Mouse (Mus musculus) cerebellum, postnatal 14 days (tissue): Measurements from ENCODE around the gene Scaper.
A peak's percentile ranks its signal among the peaks of the same experiment; 100 is the strongest.

Source experiments
- DNase-seq, 2 experiments: peaks; one replicate each; pipeline ENCODE4 v3.0.0; 2021; ENCODE audit warnings: mixed read lengths in 2 of 2

Gene Scaper

DNA sequence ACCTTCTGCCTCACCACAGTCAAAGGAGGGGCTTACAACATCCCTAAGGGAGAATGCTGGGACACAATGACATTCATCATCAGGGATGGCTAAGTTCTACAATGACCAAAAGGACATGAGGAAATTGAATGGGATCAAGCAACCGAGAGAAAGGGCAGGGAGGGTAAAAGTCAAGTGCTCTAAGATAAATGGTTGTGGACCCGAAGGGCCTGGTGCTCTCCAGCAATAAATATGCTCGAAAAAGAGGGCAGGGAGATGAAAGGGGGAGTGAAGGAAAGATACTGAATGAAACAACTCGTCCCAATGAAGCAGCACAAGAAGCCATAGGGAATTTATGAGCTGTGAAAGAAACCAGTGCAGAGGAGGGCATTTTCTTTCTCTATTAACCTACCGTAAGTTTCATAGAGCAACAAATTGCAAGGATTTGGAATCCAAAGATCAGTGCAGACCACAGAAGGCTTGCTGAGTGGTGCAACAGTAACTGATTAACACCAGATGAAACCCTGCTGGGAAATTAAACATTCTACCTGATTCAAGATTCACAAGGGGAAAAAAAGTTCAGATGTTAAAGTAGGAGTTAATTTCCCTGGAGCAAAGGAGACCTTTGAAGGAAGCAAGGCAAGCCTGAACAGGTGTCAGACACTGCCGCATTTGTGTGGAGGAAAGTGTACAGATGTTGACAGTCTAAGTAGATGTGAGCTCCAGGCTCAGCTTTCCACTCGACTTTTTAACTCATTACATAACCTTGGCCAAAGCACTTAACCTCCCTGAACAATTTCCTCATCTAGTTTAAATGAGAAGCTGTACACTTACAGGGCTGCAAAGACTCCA lies 329.0 kb downstream of the Scaper start:
- DNase-seq: no peak

DNA sequence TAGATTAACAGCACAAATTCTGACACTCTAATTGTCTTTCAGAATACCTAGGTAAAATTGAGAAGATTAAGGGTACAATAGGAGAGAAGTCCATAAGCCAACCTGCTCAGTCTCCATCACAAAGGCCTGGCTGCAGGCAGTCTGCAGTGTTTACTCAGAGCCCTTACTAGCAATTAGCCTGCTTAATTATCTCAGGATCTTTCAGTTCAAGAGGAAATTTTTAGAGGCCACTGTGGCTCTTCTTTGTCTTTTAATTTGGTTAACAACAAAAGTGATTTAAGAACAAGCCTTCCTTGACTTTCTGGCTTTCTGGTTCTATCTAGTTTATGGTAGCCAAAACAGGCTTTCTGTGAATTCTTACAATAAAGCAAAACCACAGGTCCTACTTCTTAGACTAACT lies 339.3 kb downstream of the Scaper start:
- no peak for DNase-seq

DNA sequence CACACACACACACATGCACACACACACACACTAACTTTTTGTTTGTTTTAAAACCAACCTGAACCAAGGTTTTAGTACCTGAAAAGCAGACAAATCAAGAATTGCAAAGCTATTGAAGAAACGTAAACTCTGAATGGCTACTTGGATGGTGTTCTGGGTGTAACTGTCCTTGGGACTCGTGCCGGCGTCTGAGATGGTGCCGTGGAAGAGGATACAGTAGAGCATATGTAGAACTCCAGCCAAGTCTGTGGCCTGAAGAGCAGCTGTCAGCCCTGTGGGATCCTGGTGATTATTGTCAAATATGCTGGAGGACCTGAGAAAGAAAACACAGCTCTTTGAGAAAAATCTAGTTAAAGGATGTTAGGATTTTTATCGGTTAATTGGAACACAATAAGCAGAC lies 351.8 kb downstream of the Scaper start:
- DNase-seq: peak; percentile 28 to 40

DNA sequence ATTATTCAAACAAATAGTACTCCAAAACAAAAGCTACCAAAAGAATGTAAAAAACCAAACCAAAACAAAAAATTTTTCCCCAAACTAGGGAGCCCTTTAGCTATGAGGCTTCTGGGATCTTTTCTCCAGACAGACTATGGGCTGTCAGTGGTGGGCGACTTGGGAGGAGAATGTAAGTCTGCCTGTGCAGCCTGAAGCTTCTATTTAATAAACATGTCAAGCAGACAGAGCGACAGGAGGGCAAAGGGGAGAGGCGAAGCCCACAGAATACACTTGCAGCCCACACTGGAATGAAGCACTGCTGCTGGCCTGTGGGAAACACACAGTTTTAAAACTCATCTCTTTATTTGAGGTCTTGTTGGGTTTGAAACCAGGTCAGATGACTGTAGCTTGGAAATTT lies 356.5 kb downstream of the Scaper start:
- DNase-seq: no peak

DNA sequence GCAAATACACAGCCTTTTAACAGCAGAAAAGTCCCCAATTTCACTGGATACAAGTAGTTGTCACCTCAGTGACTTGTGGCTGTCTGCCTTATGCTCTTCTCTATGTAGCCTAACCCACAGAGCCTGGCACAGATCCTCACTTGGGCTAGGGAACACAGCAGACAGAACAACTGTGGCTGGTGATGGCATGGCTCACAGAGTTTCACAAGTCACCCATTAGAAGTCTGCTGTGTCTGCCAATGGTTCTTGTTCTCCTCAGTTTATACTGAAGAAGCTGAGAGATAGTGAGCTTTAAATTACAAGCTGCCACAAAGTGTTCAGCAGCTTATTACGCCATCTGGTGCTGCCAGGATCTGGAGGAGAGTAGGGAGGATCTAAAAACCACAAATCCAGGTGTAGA lies 361.3 kb downstream of the Scaper start:
- DNase-seq: no peak

DNA sequence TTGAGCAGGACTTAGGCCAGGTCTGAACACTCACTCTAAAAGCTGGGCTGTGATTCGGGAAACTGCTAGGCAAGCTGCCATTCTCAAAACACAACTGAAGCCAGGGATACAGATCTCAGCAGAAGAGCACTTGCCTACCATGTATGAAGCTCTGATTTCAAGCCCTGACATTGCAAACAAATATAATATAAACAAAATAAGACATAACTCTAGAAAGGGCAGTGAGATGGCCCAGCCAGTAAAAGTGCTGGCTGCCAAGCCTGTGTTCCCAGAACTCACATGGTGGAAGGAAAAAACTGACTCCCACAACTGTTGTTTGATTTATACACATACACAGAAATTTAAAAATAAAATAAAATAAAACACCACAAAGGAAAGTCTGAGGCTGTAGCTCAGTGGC lies 366.8 kb downstream of the Scaper start:
- no peak for DNase-seq

DNA sequence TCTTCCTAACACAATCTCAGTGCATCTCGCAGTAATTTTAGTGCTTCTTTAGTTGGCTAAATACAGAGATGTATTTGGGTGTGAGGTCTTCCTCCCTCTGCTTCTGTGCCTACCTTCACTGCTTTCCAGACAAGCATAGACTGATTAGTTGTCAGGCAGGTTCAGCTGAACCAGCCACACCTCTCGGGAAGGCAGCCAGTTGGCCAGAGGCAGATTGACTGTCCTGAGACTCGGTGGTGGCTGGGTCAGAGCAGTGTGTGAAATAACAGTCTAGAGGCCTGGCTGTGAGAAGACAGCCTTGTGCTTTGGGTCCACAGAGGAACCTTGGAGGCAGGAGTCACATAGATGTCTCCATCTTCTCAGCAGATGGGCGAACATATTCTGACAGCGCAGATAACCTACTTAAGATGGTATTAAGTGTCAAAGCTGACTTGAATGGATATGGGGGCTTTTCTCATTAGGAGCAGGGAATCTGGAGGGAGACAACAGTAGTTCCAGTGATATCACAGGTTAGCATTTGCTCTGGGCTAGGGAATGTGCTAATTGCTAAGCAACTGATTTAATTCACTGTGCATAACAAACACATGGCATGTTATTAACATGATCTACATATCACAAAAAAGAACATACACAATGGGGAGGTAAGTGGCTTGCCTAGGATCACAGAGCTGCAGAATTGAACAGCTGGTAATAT lies 369.3 kb downstream of the Scaper start:
- peak; percentile 49 to 56 for DNase-seq

DNA sequence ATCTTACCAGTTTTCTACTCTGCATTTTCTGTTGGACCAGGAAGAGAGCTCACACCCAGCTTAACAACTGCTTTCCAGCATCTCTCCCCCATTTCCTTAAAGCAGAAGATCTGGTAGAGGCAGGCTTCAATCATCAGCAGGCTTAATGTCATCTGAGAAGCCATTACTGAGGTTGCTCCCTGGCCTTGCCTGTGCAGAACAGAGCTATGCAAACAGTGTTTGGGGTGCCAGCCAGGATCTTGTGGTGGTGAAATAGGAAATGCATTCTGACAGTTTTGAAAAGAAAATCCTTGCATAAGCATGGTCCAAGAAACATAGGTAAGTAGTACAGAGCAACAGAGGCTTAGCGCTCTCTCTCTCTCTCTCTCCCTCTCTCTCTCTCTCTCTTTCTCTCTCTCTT lies 377.0 kb downstream of the Scaper start:
- no peak for DNase-seq

DNA sequence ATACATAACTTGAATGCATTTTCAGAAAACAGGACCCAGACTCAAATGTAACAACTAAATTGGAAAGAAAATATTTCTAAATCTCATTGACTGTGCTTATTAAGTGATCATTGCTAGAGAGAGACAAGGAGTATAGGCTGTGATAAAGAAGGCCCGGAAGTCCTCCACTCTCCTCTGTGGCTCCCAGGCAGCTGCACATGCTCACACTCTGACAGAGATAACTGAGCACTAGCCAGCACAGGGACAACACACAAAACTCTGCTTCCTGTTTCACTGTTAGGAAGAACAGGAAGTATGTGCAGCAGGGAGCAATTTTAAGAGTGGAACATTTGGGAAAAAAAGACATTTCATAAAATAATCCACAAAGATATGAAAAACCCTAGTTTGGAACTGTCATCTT lies 382.9 kb downstream of the Scaper start:
- DNase-seq: no peak

DNA sequence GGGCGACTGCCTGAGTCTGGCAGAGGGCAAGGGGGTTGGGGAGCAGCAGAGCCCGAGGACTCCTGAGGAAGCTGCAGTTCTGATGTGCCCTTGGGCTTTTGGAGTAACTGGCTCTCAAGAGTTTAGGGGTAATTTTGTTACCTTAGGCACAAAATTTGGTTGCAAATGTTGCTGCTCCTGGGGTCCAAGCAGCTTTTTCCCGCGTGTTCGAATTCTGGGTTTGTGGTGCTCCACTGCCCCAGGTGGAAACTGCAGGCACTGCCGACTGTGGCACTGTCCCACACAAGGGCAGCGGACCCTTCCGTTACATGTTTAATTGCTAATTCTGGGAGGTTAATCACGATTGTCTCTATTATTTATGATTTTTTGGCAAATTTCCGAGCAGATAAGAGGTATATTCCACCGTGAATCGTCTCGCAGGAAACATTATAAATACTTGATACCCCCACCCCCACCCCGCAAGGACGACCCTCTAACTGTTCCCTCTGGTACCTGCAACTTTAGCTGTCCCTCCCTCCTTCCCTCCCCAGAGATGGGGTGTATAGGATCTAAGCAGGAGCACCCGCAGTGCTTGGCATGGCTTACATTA lies 388.5 kb downstream of the Scaper start:
- peak in 1 of 2 experiments; percentile 12 for DNase-seq

DNA sequence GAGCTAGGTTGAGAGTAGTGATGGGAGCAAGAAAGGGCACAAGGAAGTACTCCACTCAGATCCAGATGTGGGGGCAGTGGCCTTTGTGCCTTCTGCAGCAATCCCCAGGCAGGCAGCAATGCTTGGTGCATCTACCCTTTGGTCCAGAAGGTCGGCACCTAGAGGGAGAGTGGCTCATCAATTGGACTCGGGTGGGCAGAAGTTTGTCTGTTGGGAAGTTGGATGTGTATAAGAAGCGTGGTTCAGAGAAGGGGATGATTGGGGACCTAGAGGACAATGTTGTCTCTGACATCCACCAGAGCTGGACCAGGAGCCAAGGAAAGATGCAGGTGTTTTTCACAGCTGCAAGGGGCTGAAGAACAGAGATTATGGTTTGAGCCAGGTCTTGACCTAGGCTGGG lies 389.0 kb downstream of the Scaper start:
- no peak for DNase-seq

DNA sequence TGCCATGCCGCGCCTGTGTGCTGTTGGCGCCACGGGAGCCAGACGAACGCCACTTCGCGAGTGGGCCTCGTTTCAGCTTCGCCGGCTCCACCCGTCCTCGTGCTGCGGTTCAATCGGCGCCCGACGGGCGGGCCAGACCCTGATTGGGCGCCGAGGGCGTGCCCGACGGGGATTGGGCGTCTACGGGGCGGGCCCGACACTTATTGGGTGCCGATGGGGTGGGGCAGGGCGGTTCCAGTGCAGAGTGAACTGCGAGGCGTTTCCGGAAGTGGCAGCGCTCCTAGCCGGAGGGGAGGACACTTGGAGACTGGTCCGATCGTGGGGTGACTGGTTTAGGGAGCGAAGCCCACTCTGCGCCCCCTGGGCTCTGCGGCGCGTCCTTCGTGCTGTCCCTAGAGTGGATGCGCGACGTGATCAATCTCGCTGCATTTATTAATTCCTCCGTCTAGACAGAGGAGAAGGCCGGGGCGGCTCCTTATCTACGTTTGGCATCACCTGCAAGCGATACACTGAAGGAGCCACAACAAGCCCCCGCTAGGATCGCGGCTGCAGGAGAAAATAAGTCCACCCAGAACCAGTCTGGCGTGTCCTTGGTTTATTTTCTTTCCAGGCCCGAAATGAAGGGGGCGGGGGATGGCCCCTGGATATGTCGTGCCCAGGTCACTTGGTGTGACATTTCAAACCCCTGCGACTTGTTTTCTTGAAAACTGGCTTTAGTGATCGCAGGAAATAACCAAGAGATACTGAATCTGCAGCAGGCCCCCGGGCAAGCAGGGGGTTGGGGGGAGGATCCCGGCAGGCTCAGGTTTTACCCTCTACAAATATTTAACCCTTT lies 391.5 kb downstream of the Scaper start:
- peak; percentile 35 to 38 for DNase-seq

DNA sequence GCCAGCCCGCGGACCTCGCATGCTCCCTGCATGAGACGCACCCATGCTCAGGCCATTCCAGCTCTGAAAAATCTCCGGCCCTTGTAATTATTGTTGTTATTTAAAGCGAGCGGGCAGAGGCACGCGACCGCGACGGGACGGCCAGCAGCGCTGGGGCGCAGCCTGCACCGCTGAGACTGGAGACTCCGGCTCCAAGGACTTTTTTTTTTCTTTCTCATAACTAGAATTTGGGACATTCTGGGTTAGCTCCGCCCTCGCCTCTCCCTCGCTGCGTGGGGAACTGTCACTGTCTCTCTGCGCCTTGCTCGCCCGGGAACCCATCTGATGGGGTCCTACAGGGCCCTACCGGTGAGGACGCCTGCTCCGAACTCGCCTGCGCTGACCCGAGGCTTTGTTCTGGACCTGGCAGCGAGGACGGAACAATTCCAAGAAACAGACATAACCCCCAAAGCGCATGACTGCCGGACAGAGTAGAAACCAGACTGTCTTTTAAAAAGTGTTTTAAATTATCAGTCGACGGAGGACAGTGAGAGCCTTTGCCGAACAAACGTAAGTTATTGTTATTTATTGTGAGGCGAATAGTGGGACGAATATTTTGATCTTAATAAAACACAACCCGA lies 392.3 kb downstream of the Scaper start:
- DNase-seq: peak in 1 of 2 experiments; percentile 23

DNA sequence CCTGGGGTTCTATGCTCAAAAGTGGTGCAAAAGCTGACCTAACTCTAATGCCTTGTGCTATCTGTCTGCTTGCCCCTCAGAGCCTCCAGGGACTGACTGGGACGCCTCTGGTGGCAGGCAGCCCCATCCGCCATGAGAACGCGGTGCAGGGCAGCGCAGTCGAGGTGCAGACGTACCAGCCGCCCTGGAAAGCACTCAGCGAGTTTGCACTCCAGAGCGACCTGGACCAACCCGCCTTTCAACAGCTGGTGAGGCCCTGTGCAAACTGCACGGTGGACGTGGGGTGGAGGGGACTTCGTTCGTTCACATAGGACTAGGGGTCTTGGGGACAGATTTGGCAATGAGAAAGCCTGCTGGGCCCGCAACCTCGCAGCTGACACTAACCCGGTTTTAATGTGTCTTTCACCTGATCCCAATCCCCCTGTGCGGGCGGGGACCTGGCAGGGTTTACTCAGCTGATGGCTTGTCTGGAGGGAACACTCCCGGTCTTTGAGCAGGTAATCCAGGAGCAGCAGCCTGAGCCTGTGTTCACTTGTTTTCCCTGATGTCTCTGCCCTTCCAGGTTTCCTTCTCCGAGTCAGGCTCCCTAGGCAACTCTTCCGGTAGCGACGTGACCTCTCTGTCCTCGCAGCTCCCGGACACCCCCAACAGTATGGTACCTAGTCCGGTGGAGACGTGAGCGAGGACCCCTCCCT lies 392.9 kb downstream of the Scaper start:
- peak; percentile 46 to 60 for DNase-seq

DNA sequence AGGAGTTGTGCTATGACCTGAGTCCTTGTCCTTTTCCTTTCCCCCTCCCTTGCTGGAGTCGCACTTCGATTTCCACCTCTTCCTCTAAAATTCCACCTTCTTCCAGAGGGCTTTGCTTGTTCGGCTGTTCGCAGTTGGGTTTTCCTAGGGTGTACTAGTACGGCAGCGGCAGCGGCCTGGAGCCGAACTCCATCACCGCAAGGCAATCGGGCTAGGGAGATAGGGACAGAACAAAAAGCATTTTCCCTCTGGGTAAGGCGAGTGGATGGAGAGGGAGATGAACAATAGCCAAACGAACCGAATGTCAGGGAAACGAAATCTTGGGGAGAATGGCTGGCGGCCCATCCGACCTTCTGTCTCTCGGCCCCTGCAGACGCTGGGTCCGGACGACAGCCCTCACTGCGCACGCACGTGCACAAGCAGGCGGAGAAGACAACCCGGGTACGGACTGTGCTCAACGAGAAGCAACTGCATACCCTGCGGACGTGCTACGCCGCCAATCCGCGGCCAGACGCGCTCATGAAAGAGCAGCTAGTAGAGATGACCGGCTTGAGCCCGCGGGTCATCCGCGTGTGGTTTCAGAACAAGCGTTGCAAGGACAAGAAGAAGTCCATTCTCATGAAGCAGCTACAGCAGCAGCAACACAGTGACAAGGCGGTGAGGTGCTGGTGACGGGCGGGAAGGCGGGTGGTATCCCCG lies 394.1 kb downstream of the Scaper start:
- DNase-seq: peak; percentile 51 to 70

DNA sequence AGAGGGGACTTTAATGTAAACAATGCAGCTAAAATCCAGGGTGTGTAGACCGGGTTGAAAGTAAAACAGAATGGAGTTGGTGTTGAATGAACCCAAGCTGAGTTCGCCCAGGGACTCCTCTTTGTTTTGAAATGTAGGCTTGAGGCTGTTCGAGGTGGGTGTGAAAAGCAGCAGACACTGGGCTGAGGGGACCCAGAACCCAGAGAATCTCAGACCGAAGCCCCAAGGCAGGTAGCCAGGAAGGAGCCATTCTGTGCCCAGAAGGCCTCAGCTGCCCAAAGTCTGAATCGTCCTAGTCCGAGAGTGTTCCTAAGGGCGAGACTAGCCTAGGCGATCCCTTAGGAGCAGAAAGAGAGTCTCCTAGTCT lies 394.6 kb downstream of the Scaper start:
- DNase-seq: no peak

DNA sequence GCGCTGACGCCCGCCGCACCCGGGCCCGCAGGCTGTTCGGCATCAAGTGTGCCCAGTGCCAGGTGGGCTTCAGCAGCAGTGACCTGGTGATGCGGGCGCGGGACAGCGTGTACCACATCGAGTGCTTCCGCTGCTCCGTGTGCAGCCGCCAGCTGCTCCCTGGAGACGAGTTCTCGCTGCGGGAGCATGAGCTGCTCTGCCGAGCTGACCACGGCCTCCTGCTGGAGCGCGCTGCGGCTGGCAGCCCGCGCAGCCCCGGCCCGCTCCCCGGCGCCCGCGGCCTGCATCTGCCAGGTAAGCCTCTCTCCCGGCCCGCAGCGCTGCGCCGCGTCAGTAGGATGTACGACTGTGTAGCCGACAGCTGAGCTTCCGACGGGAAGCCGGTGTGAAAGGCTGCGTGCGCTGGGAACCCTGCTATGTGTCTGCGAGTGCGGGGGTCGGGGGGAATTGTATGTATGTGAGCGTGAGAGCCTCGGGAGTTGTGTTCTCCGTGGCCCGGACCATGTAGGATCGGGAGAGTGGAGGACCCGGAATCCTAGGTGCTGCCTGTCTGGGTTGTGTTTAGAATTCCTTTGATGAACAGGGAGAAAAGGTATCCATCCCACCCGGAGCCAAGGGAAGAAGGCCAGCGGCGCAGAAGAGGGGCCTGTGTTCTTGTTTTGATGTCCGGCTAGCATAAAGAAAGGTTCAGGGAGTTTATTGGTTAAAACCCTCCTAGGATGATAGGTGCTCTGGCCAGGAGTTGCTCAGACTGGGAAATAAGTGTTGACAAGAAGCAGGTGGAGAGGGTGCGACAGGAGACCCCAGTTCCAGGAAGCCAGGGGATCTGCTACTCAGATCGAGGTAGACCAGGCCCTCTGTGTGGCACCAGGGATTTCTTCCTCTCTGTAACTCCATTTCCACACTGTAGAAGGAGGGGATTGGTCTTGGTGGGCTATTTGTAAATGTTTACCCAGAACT lies 395.3 kb downstream of the Scaper start:
- peak; percentile 12 to 40 for DNase-seq

DNA sequence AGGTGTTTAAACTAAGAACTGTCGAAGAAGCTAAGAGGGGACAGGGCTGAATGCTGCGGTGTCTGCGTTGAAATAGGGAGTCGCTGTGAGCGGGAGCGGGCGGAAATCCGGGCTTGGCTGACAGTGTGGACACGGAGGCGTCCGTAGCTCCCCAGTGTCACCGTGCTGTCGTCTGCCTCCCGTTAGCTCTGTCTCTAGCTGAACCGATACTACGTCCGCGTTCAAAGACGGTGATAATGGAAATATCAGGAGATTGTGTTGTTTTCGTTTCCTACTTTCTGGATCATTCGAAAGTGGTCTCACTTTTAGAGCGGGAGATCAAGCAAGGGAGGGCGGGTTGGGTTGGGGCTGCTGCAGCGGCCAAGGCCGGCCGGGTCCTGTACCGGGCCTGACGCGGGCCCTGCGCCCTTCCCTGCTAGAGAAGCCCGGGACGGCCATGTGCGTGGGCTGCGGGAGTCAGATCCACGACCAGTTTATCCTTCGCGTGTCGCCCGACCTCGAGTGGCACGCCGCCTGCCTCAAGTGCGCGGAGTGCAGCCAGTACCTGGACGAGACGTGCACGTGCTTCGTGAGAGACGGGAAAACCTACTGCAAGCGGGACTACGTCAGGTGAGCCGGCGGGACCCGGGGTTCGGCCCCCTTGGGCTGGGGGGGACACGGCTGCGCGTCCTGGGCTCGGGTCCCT lies 396.1 kb downstream of the Scaper start:
- peak; percentile 36 to 52 for DNase-seq

DNA sequence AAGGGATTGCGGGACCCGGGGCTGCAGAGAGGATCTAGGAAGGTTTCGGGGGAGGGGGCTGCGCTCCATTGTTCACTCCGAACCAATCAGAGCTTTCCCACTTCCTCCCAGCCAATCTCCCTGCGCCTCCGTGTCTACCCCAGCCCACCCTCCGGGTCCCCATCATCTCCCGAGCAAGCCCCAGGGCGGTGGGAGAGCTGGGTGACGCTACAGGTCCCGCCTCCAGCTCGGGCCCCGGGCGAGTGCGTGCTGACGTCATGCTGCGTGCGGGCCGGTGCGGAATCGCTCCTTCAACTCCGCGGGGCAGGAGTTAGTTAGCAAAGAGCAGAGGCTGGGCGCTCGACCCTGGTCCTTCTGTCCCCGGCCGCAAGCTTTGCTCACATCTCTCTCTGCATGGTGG lies 397.0 kb downstream of the Scaper start:
- DNase-seq: peak; percentile 56 to 63
